Mouse (Mus musculus): ENCODE results near the gene Entpd1. TPM values are rescaled to one million over a fixed set of nuclear protein-coding genes. Genes with fewer than 3 reads are reported as not detected.

The Entpd1 gene
- total RNA-seq (2012; rRNA removed) (not detected in 2 replicates), polyA plus RNA-seq (2012; ENCODE audit: insufficient read depth in 1 of 2, insufficient read length in 2 of 2, low read depth in 1 of 2, low replicate concordance in 2 of 2, missing spikeins in 1 of 2) (not detected)

- Histone ChIP-seq H3K4me3 (ENCODE audit: control insufficient read depth in 1 of 2, insufficient read depth in 1 of 2, low read depth in 2 of 2, low read length in 2 of 2) (peak within 1 kb of the TSS; percentile 66 to 94), H3K27ac (ENCODE audit: control insufficient read depth, low read depth, low read length) (no peak within 1 kb of the TSS), H3K27me3 (ENCODE audit: control insufficient read depth in 1 of 2, insufficient read depth in 2 of 2, low read length in 2 of 2) (peaks cover 2 to 13% of the 10 kb centered on the region in 2 experiments), H3K9ac (ENCODE audit: control insufficient read depth, low read depth, low read length, poor library complexity, severe bottlenecking) (peak within 1 kb of the TSS; percentile 77), H3K79me2 (ENCODE audit: control insufficient read depth, insufficient read depth, low read length, poor library complexity) (peaks cover 1% of the 10 kb centered on the region; the same call in 1 of the 2 replicates), H3K4me1 (ENCODE audit: control insufficient read depth in 1 of 2, insufficient read depth in 2 of 2, low read length in 2 of 2) (0 out of 4 replicates have a peak, but pooled peaks cover 0 to 3% of the 10 kb centered on the region in 2 experiments), H3K9me3 (replicated peaks; ENCODE audit: insufficient read depth, low read length) (no peaks in the 10 kb centered on the region), H3K36me3 (ENCODE audit: control insufficient read depth in 1 of 2, insufficient read depth in 2 of 2, low read length in 2 of 2) (peaks cover 0 to 3% of the 10 kb centered on the region in 2 experiments; a peak in 1 of 4 replicates)
- peak; percentile 90 for TF ChIP-seq SMC3 (IDR thresholded peaks at IDR 0.05; ENCODE audit: low read depth, low read length)
- TF ChIP-seq SIN3A (IDR thresholded peaks at IDR 0.05; ENCODE audit: low read length): peak; percentile 99
- TF ChIP-seq TCF12 (IDR thresholded peaks at IDR 0.05; ENCODE audit: low read depth, low read length): no peak
- peak; percentile 19; the same call in 1 of the 2 replicates for TF ChIP-seq MAZ (IDR thresholded peaks at IDR 0.05; ENCODE audit: low read depth, low read length)
- no peak for TF ChIP-seq ZKSCAN1 (IDR thresholded peaks at IDR 0.05; ENCODE audit: low read depth, low read length)
- peak; percentile 63 for TF ChIP-seq RAD21 (IDR thresholded peaks at IDR 0.05; ENCODE audit: low read depth, low read length)
- TF ChIP-seq GATA1 (IDR thresholded peaks at IDR 0.05; ENCODE audit: low read depth, low read length): no peak
- TF ChIP-seq ETS1 (IDR thresholded peaks at IDR 0.05; ENCODE audit: low read depth, low read length): peak; percentile 8; the same call in 1 of the 2 replicates
- TF ChIP-seq NELFE (IDR thresholded peaks at IDR 0.05; ENCODE audit: low read depth, low read length): peak; percentile 52
- TF ChIP-seq UBTF (IDR thresholded peaks at IDR 0.05; ENCODE audit: borderline replicate concordance, insufficient read depth, low read depth, low read length): no peak
- TF ChIP-seq NRF1 (IDR thresholded peaks at IDR 0.05; ENCODE audit: insufficient read depth, low read depth, low read length, poor library complexity, severe bottlenecking): peak; percentile 42; the same call in 1 of the 2 replicates
- TF ChIP-seq USF2 (IDR thresholded peaks at IDR 0.05; ENCODE audit: borderline replicate concordance in 1 of 2, insufficient read depth in 1 of 2, low read depth in 1 of 2, low read length in 2 of 2): no peak
- no peak for TF ChIP-seq KAT2A (conservative IDR thresholded peaks at IDR 0.05; ENCODE audit: low read depth, low read length)
- 0 out of 2 replicates have a peak, but pooled peaks have one; percentile 47 for TF ChIP-seq E2F4 (IDR thresholded peaks at IDR 0.05; ENCODE audit: borderline replicate concordance, low read depth, low read length)
- TF ChIP-seq MYC (IDR thresholded peaks at IDR 0.05; ENCODE audit: low read depth, low read length): 0 out of 2 replicates have a peak, but pooled peaks have one; percentile 19
- peak; percentile 12; the same call in 1 of the 2 replicates for TF ChIP-seq TAL1 (IDR thresholded peaks at IDR 0.05; ENCODE audit: low read length)
- no peak for TF ChIP-seq MAFK (IDR thresholded peaks at IDR 0.05; ENCODE audit: borderline replicate concordance, low read depth, low read length)
- TF ChIP-seq USF1 (IDR thresholded peaks at IDR 0.05; ENCODE audit: low read depth, low read length): peak; percentile 35; the same call in 1 of the 2 replicates
- peak; percentile 95 for TF ChIP-seq MXI1 (IDR thresholded peaks at IDR 0.05; ENCODE audit: low read depth, low read length)
- TF ChIP-seq TBP (IDR thresholded peaks at IDR 0.05; ENCODE audit: low read depth, low read length): no peak
- TF ChIP-seq GABPA (IDR thresholded peaks at IDR 0.05; ENCODE audit: low read depth, low read length): no peak
- peak; percentile 74 to 96 (median 94); a peak in 5 of 6 replicates for TF ChIP-seq CTCF (IDR thresholded peaks at IDR 0.05 in 2 of 3, conservative IDR thresholded peaks at IDR 0.05 in 1 of 3; ENCODE audit: control insufficient read depth in 1 of 3, insufficient read depth in 1 of 3, low read depth in 2 of 3, low read length in 3 of 3, poor library complexity in 1 of 3, severe bottlenecking in 1 of 3)
- peak; percentile 84 for TF ChIP-seq HCFC1 (IDR thresholded peaks at IDR 0.05; ENCODE audit: low read depth, low read length)
- TF ChIP-seq ZC3H11A (IDR thresholded peaks at IDR 0.05; ENCODE audit: low read depth, low read length): no peak
- TF ChIP-seq POLR2AphosphoS5 (IDR thresholded peaks at IDR 0.05; ENCODE audit: borderline replicate concordance, low read depth, low read length): no peak
- no peak for TF ChIP-seq POLR2AphosphoS2 (IDR thresholded peaks at IDR 0.05; ENCODE audit: low read length)
- no peak for TF ChIP-seq RCOR1 (IDR thresholded peaks at IDR 0.05; ENCODE audit: low read depth, low read length)
- no peak for TF ChIP-seq CHD2 (IDR thresholded peaks at IDR 0.05; ENCODE audit: low read length)
- no peak for TF ChIP-seq MAX (IDR thresholded peaks at IDR 0.05; ENCODE audit: low read length)
- TF ChIP-seq CHD1 (IDR thresholded peaks at IDR 0.05; ENCODE audit: low read depth, low read length): no peak
- no peak for TF ChIP-seq JUND (IDR thresholded peaks at IDR 0.05; ENCODE audit: low read depth, low read length)
- TF ChIP-seq ELF1 (IDR thresholded peaks at IDR 0.05; ENCODE audit: low read depth, low read length): peak; percentile 59
- peak; percentile 60 to 63; a peak in 2 of 4 replicates for TF ChIP-seq POLR2A (IDR thresholded peaks at IDR 0.05; ENCODE audit: control insufficient read depth in 1 of 2, insufficient read depth in 1 of 2, low read depth in 1 of 2, low read length in 2 of 2, poor library complexity in 1 of 2)
- TF ChIP-seq MYB (IDR thresholded peaks at IDR 0.05; ENCODE audit: low read depth, low read length): no peak
- peak; percentile 98 for DNase-seq (ENCODE audit: low read depth, low spot score)
These were observed at the start of gene Entpd1, which contains the start of gene Tctn3 for GRCm38 (mm10) chr19:40611830-40612506. Entpd1 (plus strand) TSS chr19:40612366. Tctn3 (minus strand) TSS chr19:40612233.
